Mouse (Mus musculus) intestine, embryonic 16.5 days (tissue): Measurements from ENCODE around the gene Cfd. TPM values are rescaled to one million over a fixed set of nuclear protein-coding genes. Genes with fewer than 3 reads are reported as not detected.

Experiments
- ATAC-seq: fragments of 200-750 bp; cut with Nextera tagmentation; 2 replicates; pipeline ENCODE4 v1.8.0; 2017; ENCODE audit warnings: moderate TSS enrichment, moderate library complexity
- H3K27ac ChIP-seq: fragments of 300-500 bp; sonication (generic); 2 replicates; pipeline ENCODE4 v1.5.1; 2014; ENCODE audit warnings: mild to moderate bottlenecking, low read length
- H3K27me3 ChIP-seq: fragments of 300-500 bp; sonication (generic); replicated peaks from 2 replicates; pipeline ENCODE4 v1.6.1; 2014; ENCODE audit warnings: low read length, control low read depth, mixed read lengths; ENCODE audit not compliant: control insufficient read depth, insufficient read depth
- H3K36me3 ChIP-seq: fragments of 300-500 bp; sonication (generic); 2 replicates; pipeline ENCODE4 v1.6.1; 2014; ENCODE audit warnings: low read length, control low read depth; ENCODE audit not compliant: control insufficient read depth, insufficient read depth
- H3K4me1 ChIP-seq: fragments of 300-500 bp; sonication (generic); 2 replicates; pipeline ENCODE4 v1.6.1; 2014; ENCODE audit warnings: low read length, control low read depth, mixed read lengths; ENCODE audit not compliant: control insufficient read depth, insufficient read depth
- H3K4me2 ChIP-seq: fragments of 300-500 bp; sonication (generic); 2 replicates; pipeline ENCODE4 v1.6.1; 2014; ENCODE audit warnings: low read depth, low read length, control low read depth
- H3K4me3 ChIP-seq: fragments of 300-500 bp; sonication (generic); 2 replicates; pipeline ENCODE4 v1.5.1; 2014; ENCODE audit warnings: mild to moderate bottlenecking, low read length
- H3K9ac ChIP-seq: fragments of 300-500 bp; sonication (generic); 2 replicates; pipeline ENCODE4 v1.6.1; 2014; ENCODE audit warnings: low read depth, low read length
- H3K9me3 ChIP-seq: fragments of 300-500 bp; sonication (generic); 2 replicates; pipeline ENCODE4 v1.6.1; 2016; ENCODE audit warnings: low read length, control low read depth; ENCODE audit not compliant: control insufficient read depth
- WGBS: fragments of 180-500 bp; shearing (Covaris S2); extraction: QIAGEN DNeasy Blood & Tissue Kit; methylation state at CpG from one replicate; pipeline ENCODE4 v1.1.7; 2014; 5-methylcytosine and 5-hydroxymethylcytosine counted together
- polyA plus RNA-seq: library from polyadenylated mRNA; unstranded; fragments of >200 nt; fragmentation: Nextera tagmentation; extraction: Ambion mirVana; gene quantifications from 2 replicates; pipeline ENCODE4 v1.2.1, GENCODE M21; 2015

Gene Cfd
- polyA plus RNA-seq, 1 experiment from 2014 or later = not detected

DNA sequence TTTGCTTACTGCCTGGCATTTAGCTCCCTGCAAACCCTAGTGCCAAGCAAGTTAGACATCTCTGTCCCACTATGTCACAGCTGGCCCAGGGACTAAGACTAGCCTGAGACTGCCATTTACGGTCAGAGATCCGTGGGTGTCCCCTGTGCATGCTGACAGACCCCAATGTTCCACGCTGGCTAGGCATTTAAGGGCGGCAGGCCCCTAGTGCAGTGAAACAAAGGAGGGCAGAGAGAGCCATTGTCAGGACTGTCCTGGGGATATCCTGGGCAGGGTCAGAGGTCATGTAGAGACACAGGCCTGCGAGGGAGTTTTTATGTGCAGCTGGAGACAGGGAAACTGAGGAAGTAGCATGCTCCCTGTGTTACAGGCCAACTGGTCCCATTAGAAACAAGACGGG lies 43.2 kb downstream of the Cfd start:
- no peak for ATAC-seq
- H3K36me3 ChIP-seq = peaks cover 24% of the 10 kb centered on the region; the same call in 1 of the 2 replicates
- H3K9me3 ChIP-seq = no peaks in the 10 kb centered on the region
- WGBS = 76% methylated on average over 6 of the region's 6 CpGs
- peak overlapping the region; percentile 49; the same call in 1 of the 2 replicates for H3K27ac ChIP-seq
- H3K27me3 ChIP-seq = no peaks in the 10 kb centered on the region
- peaks cover 82% of the 10 kb centered on the region for H3K4me1 ChIP-seq
- peak overlapping the region; percentile 47; the same call in 1 of the 2 replicates for H3K9ac ChIP-seq
- H3K4me2 ChIP-seq = no peak overlapping the region
- H3K4me3 ChIP-seq = no peak overlapping the region

DNA sequence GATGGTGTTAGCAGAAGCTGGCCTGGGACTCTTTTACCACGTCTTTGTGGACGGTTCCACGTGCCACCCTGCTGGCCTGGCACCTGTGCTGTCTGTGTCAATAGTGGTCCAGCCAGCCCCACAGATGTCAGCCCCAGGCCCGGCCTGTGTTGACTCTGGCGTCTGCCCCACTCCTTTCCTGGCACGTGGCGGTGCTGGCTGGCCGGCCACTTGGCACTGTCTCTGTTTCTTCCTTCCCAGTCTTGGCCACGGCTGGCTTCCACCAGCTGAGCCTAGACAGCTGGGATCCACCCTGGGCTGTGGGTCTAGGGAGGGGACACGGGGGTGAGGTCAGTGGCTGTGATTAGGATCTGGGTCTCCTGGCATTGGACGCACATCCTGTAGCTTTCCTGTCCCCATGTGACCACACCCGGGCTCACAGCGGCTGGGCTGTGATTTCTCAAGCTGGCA lies 43.6 kb downstream of the Cfd start:
- peak overlapping the region; percentile 49 for H3K27ac ChIP-seq
- H3K4me3 ChIP-seq = no peak overlapping the region
- H3K27me3 ChIP-seq = no peaks in the 10 kb centered on the region
- ATAC-seq = 0 out of 2 replicates have a peak, but pooled peaks have one; percentile 4
- no peaks in the 10 kb centered on the region for H3K9me3 ChIP-seq
- peak overlapping the region; percentile 47 for H3K9ac ChIP-seq
- WGBS = 45% methylated on average over 13 of the region's 13 CpGs
- H3K4me1 ChIP-seq = peaks cover 80% of the 10 kb centered on the region
- no peak overlapping the region for H3K4me2 ChIP-seq
- H3K36me3 ChIP-seq = peaks cover 24% of the 10 kb centered on the region; the same call in 1 of the 2 replicates

DNA sequence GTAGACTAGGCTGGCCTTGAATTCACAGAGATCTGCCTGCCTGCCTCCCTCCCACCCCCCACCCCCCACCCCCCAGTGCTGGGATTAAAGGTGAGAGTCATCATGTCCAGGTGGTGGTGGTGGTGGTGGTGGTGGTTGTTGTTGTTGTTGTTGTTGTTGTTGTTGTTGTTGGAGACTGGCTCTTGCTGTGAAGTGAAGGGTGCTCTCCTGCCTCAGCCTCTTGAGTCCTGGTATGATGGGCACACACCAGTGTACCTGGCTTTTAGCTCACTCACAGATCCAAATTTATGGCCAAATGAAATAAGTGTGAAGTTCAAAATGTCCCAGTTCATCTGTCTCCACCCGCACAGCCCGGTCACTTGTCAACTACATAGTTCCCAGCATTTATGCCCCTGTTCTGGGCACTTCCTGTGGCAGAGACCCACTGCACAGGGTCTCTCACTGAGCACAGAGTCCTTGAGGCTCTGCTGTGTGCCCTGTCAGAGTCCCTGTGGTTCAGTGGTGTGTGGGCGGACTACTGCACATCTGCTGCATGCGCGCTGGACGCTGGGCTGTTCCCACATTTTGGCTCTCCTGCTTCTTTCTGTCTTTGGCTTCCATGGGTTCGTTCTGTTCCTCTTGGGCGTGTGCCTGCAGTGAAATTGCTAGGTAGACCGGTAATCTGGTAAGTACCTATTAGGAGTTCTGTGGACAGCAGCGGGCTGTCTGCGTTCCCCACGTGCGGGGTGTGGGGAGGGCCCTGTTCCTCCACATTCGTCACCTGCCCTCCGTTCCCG lies 44.3 kb downstream of the Cfd start:
- Histone ChIP-seq H3K36me3 (peaks cover 26% of the 10 kb centered on the region; the same call in 1 of the 2 replicates), H3K27me3 (no peaks in the 10 kb centered on the region), H3K4me1 (peaks cover 78% of the 10 kb centered on the region), H3K9me3 (no peaks in the 10 kb centered on the region), H3K4me2 (no peak overlapping the region), H3K27ac (no peak overlapping the region), H3K4me3 (no peak overlapping the region), H3K9ac (no peak overlapping the region)
- ATAC-seq = no peak
- 85% methylated on average over 16 of the region's 16 CpGs for WGBS

DNA sequence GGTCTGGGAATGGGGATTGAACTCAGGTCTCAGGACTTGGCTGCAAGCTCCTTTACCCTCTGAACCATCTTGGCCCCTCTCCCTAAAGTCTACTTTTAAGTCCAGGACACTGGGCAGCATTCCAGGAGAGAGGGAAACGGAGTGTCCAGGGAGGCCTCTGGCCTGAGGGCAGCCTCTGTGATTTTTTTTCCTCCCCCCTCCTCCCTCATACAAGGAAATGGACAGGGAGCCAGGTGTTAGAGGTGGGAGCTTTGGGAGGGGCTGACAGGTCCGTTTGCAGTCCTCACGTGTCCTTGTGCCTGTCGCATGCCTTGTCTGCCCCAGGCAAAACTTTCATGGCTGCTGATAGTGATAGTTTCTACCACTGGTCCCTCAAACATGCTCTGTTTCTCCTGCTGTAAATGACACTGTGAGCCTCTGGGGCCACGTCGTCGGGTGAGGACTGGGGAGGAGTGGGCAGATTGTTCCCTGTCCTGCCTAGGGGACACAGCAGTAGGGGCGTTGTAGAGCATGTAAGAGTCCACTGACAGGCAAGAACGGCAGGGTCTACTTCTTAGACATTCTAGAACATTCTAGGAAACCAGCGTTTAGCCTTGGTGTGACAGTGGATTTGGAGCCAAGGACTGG lies 45.7 kb downstream of the Cfd start:
- 47% methylated on average over 10 of the region's 10 CpGs for WGBS
- ATAC-seq = peak; percentile 10; the same call in 1 of the 2 replicates
- peaks cover 70% of the 10 kb centered on the region for H3K4me1 ChIP-seq

DNA sequence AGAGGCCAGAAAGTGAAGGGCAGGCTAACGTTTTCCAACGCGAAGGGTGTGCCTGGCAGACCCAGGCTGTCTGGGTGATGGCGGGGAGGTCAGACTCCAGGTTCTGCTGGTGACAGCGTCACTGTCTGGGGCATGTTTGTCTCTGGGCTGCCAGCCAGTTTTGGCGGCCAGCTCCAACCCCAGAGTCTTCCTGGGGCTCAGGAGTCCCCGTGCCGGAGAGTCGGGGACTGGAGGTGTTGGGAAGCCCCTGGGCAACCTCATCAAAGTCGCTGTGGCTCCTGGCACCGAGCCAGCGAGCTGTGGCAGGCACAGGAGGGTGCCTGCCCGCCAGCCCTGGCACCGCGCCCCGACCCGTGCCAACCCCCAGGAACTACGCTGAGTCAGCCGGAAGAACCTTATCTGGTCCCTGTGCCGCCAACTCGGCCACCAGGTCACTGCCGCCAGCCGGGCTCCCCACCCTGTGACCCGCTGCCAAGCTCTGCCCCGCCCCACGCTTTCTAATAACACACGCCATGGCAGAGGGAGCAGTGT lies 46.3 kb downstream of the Cfd start:
- Histone ChIP-seq H3K9ac (peak overlapping the region; percentile 46; the same call in 1 of the 2 replicates), H3K27ac (peak overlapping the region; percentile 85), H3K4me2 (peak overlapping the region; percentile 28), H3K4me3 (peak overlapping the region; percentile 3; the same call in 1 of the 2 replicates), H3K9me3 (no peaks in the 10 kb centered on the region), H3K27me3 (no peaks in the 10 kb centered on the region), H3K4me1 (peaks cover 64% of the 10 kb centered on the region), H3K36me3 (peaks cover 16% of the 10 kb centered on the region; the same call in 1 of the 2 replicates)
- ATAC-seq = peak; percentile 54
- 45% methylated on average over 27 of the region's 27 CpGs for WGBS

More for the DNA sequence above, 45.7 kb downstream of the Cfd start:
- Histone ChIP-seq H3K27ac (peak overlapping the region; percentile 85), H3K36me3 (peaks cover 21% of the 10 kb centered on the region; the same call in 1 of the 2 replicates), H3K4me3 (peak overlapping the region; percentile 3; the same call in 1 of the 2 replicates), H3K4me2 (peak overlapping the region; percentile 28), H3K27me3 (no peaks in the 10 kb centered on the region), H3K9ac (peak overlapping the region; percentile 46; the same call in 1 of the 2 replicates), H3K9me3 (no peaks in the 10 kb centered on the region)

DNA sequence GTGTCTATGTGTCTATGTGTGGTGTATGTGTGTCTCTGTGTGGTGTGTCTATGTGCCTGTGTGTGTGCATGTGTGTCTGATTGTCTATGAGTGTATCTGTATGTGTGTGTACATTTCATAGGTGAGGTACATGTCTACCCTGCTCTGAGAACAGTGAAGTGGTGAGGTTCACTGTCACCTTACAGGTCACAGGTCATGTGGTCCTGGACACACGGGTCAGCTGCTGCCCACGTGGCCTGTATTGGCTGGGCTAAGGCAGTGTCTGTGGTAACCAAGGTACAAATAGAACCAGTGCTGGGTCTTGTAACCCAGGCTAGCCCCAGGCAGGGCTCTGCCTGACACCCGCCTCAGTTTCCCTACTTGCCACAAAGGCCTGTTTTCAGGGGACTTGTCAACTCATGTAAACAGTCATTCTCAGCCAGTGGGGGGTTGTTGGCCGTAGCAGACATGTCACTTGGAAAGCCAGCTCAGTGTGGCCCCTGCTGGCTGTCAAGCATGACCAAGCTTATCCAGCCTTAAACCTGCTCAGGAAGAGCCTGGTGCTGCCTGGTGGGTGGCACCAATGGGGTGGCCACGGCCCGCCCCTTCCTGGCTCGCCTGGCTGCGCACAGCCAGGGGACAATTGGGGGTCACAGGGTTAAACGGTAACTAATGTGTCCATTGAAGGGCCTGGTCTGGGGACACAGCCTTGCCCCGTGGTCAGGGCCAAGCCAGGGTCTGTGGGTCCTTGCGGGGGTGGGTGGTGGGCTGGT lies 47.3 kb downstream of the Cfd start:
- peaks cover 57% of the 10 kb centered on the region for H3K4me1 ChIP-seq
- no peaks in the 10 kb centered on the region for H3K27me3 ChIP-seq
- no peak overlapping the region for H3K4me2 ChIP-seq
- no peak overlapping the region for H3K4me3 ChIP-seq
- ATAC-seq = no peak
- no peaks in the 10 kb centered on the region for H3K9me3 ChIP-seq
- peak overlapping the region; percentile 1; the same call in 1 of the 2 replicates for H3K27ac ChIP-seq
- H3K9ac ChIP-seq = peak overlapping the region; percentile 14; the same call in 1 of the 2 replicates
- peaks cover 12% of the 10 kb centered on the region; the same call in 1 of the 2 replicates for H3K36me3 ChIP-seq
- 67% methylated on average over 11 of the region's 11 CpGs for WGBS

DNA sequence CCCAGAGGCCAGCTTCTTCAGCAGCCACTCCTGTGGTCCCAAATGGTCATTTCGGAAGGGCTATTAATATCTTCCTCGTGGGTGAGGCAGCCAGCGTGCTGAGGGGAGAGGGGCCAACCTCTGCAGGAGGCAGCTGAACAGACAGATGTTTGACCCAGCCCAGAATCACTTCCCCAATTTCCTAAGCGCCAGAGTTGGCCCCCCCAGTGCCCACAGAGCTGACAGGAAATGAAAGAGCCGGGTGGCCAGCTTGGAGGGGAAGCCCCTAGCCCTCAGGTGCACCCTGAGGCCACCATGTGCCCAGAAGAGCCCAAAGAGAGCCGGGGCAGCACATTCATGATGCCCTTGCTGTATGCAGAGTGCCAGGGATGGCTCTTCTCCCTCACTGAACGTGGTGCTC lies 50.1 kb downstream of the Cfd start:
- 55% methylated on average over 7 of the region's 7 CpGs for WGBS
- no peak overlapping the region for H3K9ac ChIP-seq
- H3K27me3 ChIP-seq = no peaks in the 10 kb centered on the region
- 0 out of 2 replicates have a peak, but pooled peaks cover 8% of the 10 kb centered on the region for H3K36me3 ChIP-seq
- ATAC-seq = no peak
- no peak overlapping the region for H3K4me3 ChIP-seq
- no peak overlapping the region for H3K4me2 ChIP-seq
- H3K4me1 ChIP-seq = peaks cover 51% of the 10 kb centered on the region
- H3K9me3 ChIP-seq = no peaks in the 10 kb centered on the region
- H3K27ac ChIP-seq = no peak overlapping the region; the same call in 1 of the 2 replicates
